Mouse (Mus musculus): ENCODE measurements around the gene Zfp536. TPM values are rescaled to one million over a fixed set of nuclear protein-coding genes. Genes with fewer than 3 reads are reported as not detected.

The Zfp536 gene
- polyA plus RNA-seq, 1 experiment, result not detected

- Histone ChIP-seq H3K27me3 (ENCODE audit: control insufficient read depth, insufficient read depth, low read length, poor library complexity, severe bottlenecking) (no peaks in the 10 kb centered on the region), H3K36me3 (ENCODE audit: control insufficient read depth, insufficient read depth, low read length, poor library complexity, severe bottlenecking) (no peaks in the 10 kb centered on the region), H3K4me1 (ENCODE audit: control insufficient read depth, insufficient read depth, low read length) (peaks cover 2% of the 10 kb centered on the region), H3K9me3 (replicated peaks; ENCODE audit: control insufficient read depth, insufficient read depth, low read length, poor library complexity, severe bottlenecking) (no peaks in the 10 kb centered on the region), H3K4me3 (ENCODE audit: low read depth, low read length) (no peak overlapping the region), H3K9ac (ENCODE audit: low read depth, poor library complexity, severe bottlenecking) (no peak overlapping the region), H3K27ac (ENCODE audit: insufficient read depth, low read length) (no peak overlapping the region)
- no peak for TF ChIP-seq CTCF (IDR thresholded peaks at IDR 0.05; ENCODE audit: low read depth, low read length)
- TF ChIP-seq POLR2A (IDR thresholded peaks at IDR 0.05; ENCODE audit: insufficient read depth, low read length), result no peak
- no peak for TF ChIP-seq EP300 (IDR thresholded peaks at IDR 0.05; ENCODE audit: insufficient read depth, low read depth, low read length)
These were observed 262.3 kb downstream of the Zfp536 start for GRCm38 (mm10) chr7:37510933-37511675.

GRCm38 (mm10) chr7:37509700-37510099 lies 263.7 kb downstream of the Zfp536 start:
- TF ChIP-seq CTCF (IDR thresholded peaks at IDR 0.05; ENCODE audit: low read depth, low read length), result no peak
- TF ChIP-seq EP300 (IDR thresholded peaks at IDR 0.05; ENCODE audit: insufficient read depth, low read depth, low read length), result no peak
- no peak for TF ChIP-seq POLR2A (IDR thresholded peaks at IDR 0.05; ENCODE audit: insufficient read depth, low read length)
- Histone ChIP-seq H3K27ac (ENCODE audit: insufficient read depth, low read length) (no peak overlapping the region), H3K4me3 (ENCODE audit: low read depth, low read length) (no peak overlapping the region), H3K4me1 (ENCODE audit: control insufficient read depth, insufficient read depth, low read length) (peaks cover 2% of the 10 kb centered on the region), H3K9me3 (replicated peaks; ENCODE audit: control insufficient read depth, insufficient read depth, low read length, poor library complexity, severe bottlenecking) (no peaks in the 10 kb centered on the region), H3K9ac (ENCODE audit: low read depth, poor library complexity, severe bottlenecking) (no peak overlapping the region), H3K27me3 (ENCODE audit: control insufficient read depth, insufficient read depth, low read length, poor library complexity, severe bottlenecking) (no peaks in the 10 kb centered on the region), H3K36me3 (ENCODE audit: control insufficient read depth, insufficient read depth, low read length, poor library complexity, severe bottlenecking) (no peaks in the 10 kb centered on the region)

DNA sequence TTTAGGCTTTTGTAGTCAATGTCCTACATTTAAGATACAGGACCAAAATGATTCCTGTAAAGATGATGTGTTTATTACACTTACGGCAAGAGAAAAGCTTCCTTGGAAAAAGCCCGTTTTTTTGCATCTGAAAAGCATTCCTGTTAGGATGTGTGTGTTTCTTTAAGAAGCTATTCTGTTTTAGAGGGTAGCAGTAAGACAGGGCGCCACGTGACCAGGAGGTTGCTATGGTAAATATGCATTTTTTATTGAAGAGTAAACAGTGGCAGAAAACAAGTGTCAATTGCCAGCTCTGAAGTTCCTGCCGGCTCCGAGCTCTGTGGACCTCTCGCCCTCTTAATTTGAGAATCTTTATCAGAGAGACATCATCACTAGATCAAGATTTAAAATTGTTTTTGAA lies 267.9 kb downstream of the Zfp536 start:
- Histone ChIP-seq H3K27me3 (ENCODE audit: control insufficient read depth, insufficient read depth, low read length, poor library complexity, severe bottlenecking) (no peaks in the 10 kb centered on the region), H3K27ac (ENCODE audit: insufficient read depth, low read length) (no peak overlapping the region), H3K4me3 (ENCODE audit: low read depth, low read length) (no peak overlapping the region), H3K36me3 (ENCODE audit: control insufficient read depth, insufficient read depth, low read length, poor library complexity, severe bottlenecking) (no peaks in the 10 kb centered on the region), H3K9me3 (replicated peaks; ENCODE audit: control insufficient read depth, insufficient read depth, low read length, poor library complexity, severe bottlenecking) (no peaks in the 10 kb centered on the region), H3K9ac (ENCODE audit: low read depth, poor library complexity, severe bottlenecking) (no peak overlapping the region), H3K4me1 (ENCODE audit: control insufficient read depth, insufficient read depth, low read length) (no peaks in the 10 kb centered on the region)
- no peak for TF ChIP-seq POLR2A (IDR thresholded peaks at IDR 0.05; ENCODE audit: insufficient read depth, low read length)
- TF ChIP-seq EP300 (IDR thresholded peaks at IDR 0.05; ENCODE audit: insufficient read depth, low read depth, low read length), result no peak
- TF ChIP-seq CTCF (IDR thresholded peaks at IDR 0.05; ENCODE audit: low read depth, low read length), result no peak

DNA sequence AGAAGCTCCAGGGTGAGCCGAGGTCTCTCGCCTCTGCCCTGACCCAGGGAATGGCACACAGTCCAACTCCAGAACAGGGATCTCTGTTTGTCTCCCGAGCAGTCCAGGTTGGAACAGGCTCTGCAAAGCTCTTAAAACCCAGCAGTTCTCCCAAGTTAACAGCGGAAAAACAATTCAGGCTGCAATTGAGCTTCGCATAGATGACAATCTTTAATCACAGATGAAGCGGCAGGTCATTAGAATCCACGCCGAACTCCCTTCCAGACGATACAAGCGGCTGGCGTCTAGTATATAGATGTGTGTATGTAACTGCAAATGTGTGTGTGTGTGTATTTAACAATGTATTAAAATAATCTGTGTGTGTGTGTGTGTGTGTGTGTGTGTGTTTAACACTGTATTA lies 268.3 kb downstream of the Zfp536 start:
- TF ChIP-seq POLR2A (IDR thresholded peaks at IDR 0.05; ENCODE audit: insufficient read depth, low read length), result no peak
- TF ChIP-seq CTCF (IDR thresholded peaks at IDR 0.05; ENCODE audit: low read depth, low read length), result no peak
- no peak for TF ChIP-seq EP300 (IDR thresholded peaks at IDR 0.05; ENCODE audit: insufficient read depth, low read depth, low read length)
- Histone ChIP-seq H3K27me3 (ENCODE audit: control insufficient read depth, insufficient read depth, low read length, poor library complexity, severe bottlenecking) (no peaks in the 10 kb centered on the region), H3K9me3 (replicated peaks; ENCODE audit: control insufficient read depth, insufficient read depth, low read length, poor library complexity, severe bottlenecking) (no peaks in the 10 kb centered on the region), H3K27ac (ENCODE audit: insufficient read depth, low read length) (no peak overlapping the region), H3K4me3 (ENCODE audit: low read depth, low read length) (no peak overlapping the region), H3K36me3 (ENCODE audit: control insufficient read depth, insufficient read depth, low read length, poor library complexity, severe bottlenecking) (no peaks in the 10 kb centered on the region), H3K9ac (ENCODE audit: low read depth, poor library complexity, severe bottlenecking) (no peak overlapping the region), H3K4me1 (ENCODE audit: control insufficient read depth, insufficient read depth, low read length) (no peaks in the 10 kb centered on the region)

DNA sequence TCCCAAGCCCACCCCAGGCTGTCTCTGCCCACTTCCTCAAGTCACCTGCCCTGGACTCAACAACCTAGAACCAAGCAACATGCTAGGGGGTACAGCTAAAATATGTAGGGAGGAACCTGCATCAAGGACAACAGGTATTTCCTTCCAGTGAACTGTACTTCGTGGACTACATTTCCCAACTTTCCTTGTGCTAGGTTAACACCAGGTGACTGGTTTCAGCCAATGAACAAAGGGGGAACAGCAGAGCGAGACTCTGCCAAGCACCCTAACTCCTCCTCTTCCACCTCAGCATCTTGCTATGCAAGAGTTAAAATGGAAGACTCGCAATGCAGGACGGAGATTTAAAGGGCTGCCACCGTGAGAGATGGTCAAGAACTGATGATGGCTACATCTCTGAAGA lies 274.6 kb downstream of the Zfp536 start:
- no peaks in the 10 kb centered on the region for H3K27me3 ChIP-seq (ENCODE audit: control insufficient read depth, insufficient read depth, low read length, poor library complexity, severe bottlenecking)
- H3K9me3 ChIP-seq (replicated peaks; ENCODE audit: control insufficient read depth, insufficient read depth, low read length, poor library complexity, severe bottlenecking), result no peaks in the 10 kb centered on the region
- H3K36me3 ChIP-seq (ENCODE audit: control insufficient read depth, insufficient read depth, low read length, poor library complexity, severe bottlenecking), result no peaks in the 10 kb centered on the region
- no peaks in the 10 kb centered on the region for H3K4me1 ChIP-seq (ENCODE audit: control insufficient read depth, insufficient read depth, low read length)
- H3K9ac ChIP-seq (ENCODE audit: low read depth, poor library complexity, severe bottlenecking), result no peak overlapping the region
- TF ChIP-seq CTCF (IDR thresholded peaks at IDR 0.05; ENCODE audit: low read depth, low read length), result no peak
- TF ChIP-seq EP300 (IDR thresholded peaks at IDR 0.05; ENCODE audit: insufficient read depth, low read depth, low read length), result no peak
- no peak for TF ChIP-seq POLR2A (IDR thresholded peaks at IDR 0.05; ENCODE audit: insufficient read depth, low read length)
- H3K4me3 ChIP-seq (ENCODE audit: low read depth, low read length), result peak overlapping the region; percentile 43
- H3K27ac ChIP-seq (ENCODE audit: insufficient read depth, low read length), result no peak overlapping the region

DNA sequence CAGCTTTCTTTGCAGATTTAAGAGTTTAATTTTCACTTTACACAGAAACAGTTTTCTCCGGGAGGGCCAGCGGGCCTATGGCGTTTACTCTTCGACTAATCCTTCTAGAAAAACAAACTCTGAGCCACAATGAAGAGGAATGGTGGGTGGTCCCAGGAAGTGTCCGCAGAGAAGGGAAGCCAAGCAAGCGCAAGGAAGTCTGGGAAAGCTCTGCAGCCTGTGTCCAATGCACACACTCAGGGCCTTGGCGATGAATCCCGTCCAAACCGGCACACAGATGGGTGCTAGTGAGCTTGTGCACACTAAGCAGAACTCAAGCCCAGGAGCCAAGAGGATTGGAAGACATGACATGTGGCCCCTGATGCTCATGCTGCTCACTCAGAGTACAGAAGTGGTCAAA lies 276.9 kb downstream of the Zfp536 start:
- Histone ChIP-seq H3K27me3 (ENCODE audit: control insufficient read depth, insufficient read depth, low read length, poor library complexity, severe bottlenecking) (no peaks in the 10 kb centered on the region), H3K27ac (ENCODE audit: insufficient read depth, low read length) (no peak overlapping the region), H3K9ac (ENCODE audit: low read depth, poor library complexity, severe bottlenecking) (no peak overlapping the region), H3K4me1 (ENCODE audit: control insufficient read depth, insufficient read depth, low read length) (no peaks in the 10 kb centered on the region), H3K4me3 (ENCODE audit: low read depth, low read length) (no peak overlapping the region), H3K36me3 (ENCODE audit: control insufficient read depth, insufficient read depth, low read length, poor library complexity, severe bottlenecking) (no peaks in the 10 kb centered on the region), H3K9me3 (replicated peaks; ENCODE audit: control insufficient read depth, insufficient read depth, low read length, poor library complexity, severe bottlenecking) (no peaks in the 10 kb centered on the region)
- no peak for TF ChIP-seq CTCF (IDR thresholded peaks at IDR 0.05; ENCODE audit: low read depth, low read length)
- TF ChIP-seq EP300 (IDR thresholded peaks at IDR 0.05; ENCODE audit: insufficient read depth, low read depth, low read length), result no peak
- TF ChIP-seq POLR2A (IDR thresholded peaks at IDR 0.05; ENCODE audit: insufficient read depth, low read length), result no peak
